Mouse (Mus musculus) hindbrain, postnatal 0 days (tissue): ENCODE measurements at regions not wholly inside any gene's neighbourhood (a gene's known extent, or its start where the extent isn't known, plus 50 kb on each side); places are given as distances from the start of the nearest gene placed in this dataset.

Source experiments
- ATAC-seq: fragments of 200-750 bp; cut with Nextera tagmentation; 2 replicates; pipeline ENCODE4 v1.8.0; 2017; ENCODE audit warnings: mild to moderate bottlenecking, moderate TSS enrichment, moderate library complexity
- DNase-seq: peaks from one replicate; pipeline ENCODE4 v3.0.0-alpha.2; 2015; ENCODE audit warnings: low spot score
- H3K27ac ChIP-seq: fragments of 300-500 bp; sonication (generic); 2 replicates; pipeline ENCODE4 v1.5.1; 2014; ENCODE audit warnings: mild to moderate bottlenecking
- H3K27me3 ChIP-seq: fragments of 300-500 bp; sonication (generic); 2 replicates; pipeline ENCODE4 v1.6.1; 2014; ENCODE audit warnings: low read length, mixed read lengths; ENCODE audit not compliant: insufficient read depth
- H3K36me3 ChIP-seq: fragments of 300-500 bp; sonication (generic); 2 replicates; pipeline ENCODE4 v1.6.1; 2014; ENCODE audit warnings: low read length, mixed read lengths; ENCODE audit not compliant: insufficient read depth
- H3K4me1 ChIP-seq: fragments of 300-500 bp; sonication (generic); 2 replicates; pipeline ENCODE4 v1.6.1; 2014; ENCODE audit warnings: antibody characterized with exemption, low read length, mixed read lengths; ENCODE audit not compliant: insufficient read depth
- H3K4me2 ChIP-seq: fragments of 300-500 bp; sonication (generic); 2 replicates; pipeline ENCODE4 v1.6.1; 2014; ENCODE audit warnings: low read depth, mild to moderate bottlenecking, low read length, moderate library complexity, mixed read lengths
- H3K4me3 ChIP-seq: fragments of 300-500 bp; sonication (generic); 2 replicates; pipeline ENCODE4 v1.5.1; 2014; ENCODE audit warnings: low read length
- H3K9ac ChIP-seq: fragments of 300-500 bp; sonication (generic); replicated peaks from 2 replicates; pipeline ENCODE4 v1.6.1; 2014; ENCODE audit warnings: mild to moderate bottlenecking, low read length, moderate library complexity, mixed read lengths
- H3K9me3 ChIP-seq: fragments of 300-500 bp; sonication (generic); 2 replicates; pipeline ENCODE4 v1.6.1; 2016; ENCODE audit warnings: low read length, mixed read lengths
- CTCF ChIP-seq: IDR thresholded peaks from 2 replicates; pipeline ENCODE4 v1.5.1; 2016; ENCODE audit warnings: antibody characterized with exemption, control low read depth, low read depth
- WGBS: fragments of 180-500 bp; shearing (Covaris S2); extraction: QIAGEN DNeasy Blood & Tissue Kit; methylation state at CpG from one replicate; pipeline ENCODE4 v1.1.7; 2014; 5-methylcytosine and 5-hydroxymethylcytosine counted together

DNA sequence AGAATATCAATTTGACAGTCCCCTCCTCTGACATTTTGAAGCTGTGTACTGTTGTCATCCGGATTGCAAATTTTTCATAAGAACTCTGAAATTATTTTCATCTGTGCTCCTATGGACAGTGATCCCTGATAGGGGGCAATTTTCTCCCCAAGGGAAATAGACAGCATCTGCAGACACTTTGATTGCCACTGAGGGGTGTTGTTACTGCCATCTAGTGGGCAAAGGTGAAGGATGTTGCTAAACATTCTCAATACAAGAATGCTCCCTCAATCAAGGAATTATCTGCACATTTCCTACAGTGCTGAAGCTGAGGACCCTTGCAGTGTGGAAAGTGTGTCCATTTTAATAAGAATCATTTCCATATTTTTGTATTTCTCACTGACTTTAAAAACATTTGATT lies 233.7 kb downstream of the Car8 start:
- Histone ChIP-seq H3K27me3 (no peaks in the 10 kb centered on the region), H3K4me2 (no peak overlapping the region), H3K9me3 (no peaks in the 10 kb centered on the region), H3K9ac (no peak overlapping the region), H3K4me3 (no peak overlapping the region), H3K27ac (no peak overlapping the region), H3K4me1 (no peaks in the 10 kb centered on the region), H3K36me3 (no peaks in the 10 kb centered on the region)
- TF ChIP-seq CTCF: peak; percentile 82
- DNase-seq (peak; percentile 84), ATAC-seq (peak; percentile 53; the same call in 1 of the 2 replicates)
- 15% methylated on average over 1 of the region's 1 CpGs for WGBS

DNA sequence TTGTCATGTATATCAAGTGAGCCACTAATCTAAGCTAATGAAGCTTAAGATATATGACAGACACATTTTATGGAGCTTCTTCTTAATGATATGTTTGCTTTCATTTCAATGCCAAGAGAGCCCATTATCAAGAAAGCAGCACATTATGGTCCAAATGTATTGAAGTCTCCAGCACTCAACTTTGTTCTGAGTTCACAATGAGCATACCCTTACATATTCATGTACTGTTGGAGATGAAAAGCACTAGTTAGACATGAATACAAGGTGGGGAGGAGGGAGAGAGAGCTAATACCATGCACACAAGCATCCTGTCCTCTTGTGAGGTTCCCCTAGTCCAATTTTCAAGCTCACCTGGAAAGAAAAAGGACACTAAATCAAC lies 241.3 kb downstream of the Car8 start:
- ATAC-seq (no peak), DNase-seq (no peak)
- Histone ChIP-seq H3K9ac (no peak overlapping the region), H3K4me2 (no peak overlapping the region), H3K9me3 (no peaks in the 10 kb centered on the region), H3K36me3 (no peaks in the 10 kb centered on the region), H3K27me3 (no peaks in the 10 kb centered on the region), H3K27ac (no peak overlapping the region), H3K4me1 (no peaks in the 10 kb centered on the region), H3K4me3 (no peak overlapping the region)
- TF ChIP-seq CTCF: no peak

GRCm38 (mm10) chr4:7996923-7997574 lies 241.8 kb downstream of the Car8 start:
- Histone ChIP-seq H3K9me3 (no peaks in the 10 kb centered on the region), H3K27me3 (no peaks in the 10 kb centered on the region), H3K27ac (no peak overlapping the region), H3K4me1 (no peaks in the 10 kb centered on the region), H3K9ac (no peak overlapping the region), H3K36me3 (no peaks in the 10 kb centered on the region), H3K4me2 (no peak overlapping the region), H3K4me3 (no peak overlapping the region)
- DNase-seq: no peak
- 24% methylated on average over 6 of the region's 6 CpGs for WGBS
- no peak for TF ChIP-seq CTCF
- no peak for ATAC-seq

DNA sequence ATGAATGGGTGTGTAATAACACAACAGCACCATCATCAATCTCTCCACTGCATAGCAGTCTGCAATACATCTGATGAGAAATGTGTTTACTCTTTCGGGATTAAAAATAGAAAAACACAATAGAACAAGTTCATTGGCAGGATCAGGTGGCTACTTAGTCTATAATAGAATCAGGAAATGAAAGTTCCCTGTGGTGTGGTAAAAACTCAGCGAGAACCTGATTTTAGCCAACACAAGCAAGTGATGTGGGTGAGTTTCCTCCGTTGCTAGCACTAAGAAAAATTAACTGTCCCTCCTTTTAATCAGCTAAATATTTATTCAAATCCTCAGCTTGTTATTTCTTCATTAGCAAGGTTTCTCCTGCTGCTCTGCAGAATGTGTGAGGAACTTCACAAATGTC lies 245.9 kb downstream of the Car8 start:
- no peak for DNase-seq
- no peak for ATAC-seq
- no peak overlapping the region for H3K9ac ChIP-seq
- H3K4me3 ChIP-seq: no peak overlapping the region
- H3K27ac ChIP-seq: no peak overlapping the region
- 61% methylated on average over 3 of the region's 3 CpGs for WGBS
- H3K9me3 ChIP-seq: no peaks in the 10 kb centered on the region
- H3K36me3 ChIP-seq: no peaks in the 10 kb centered on the region
- no peak overlapping the region for H3K4me2 ChIP-seq
- no peak for TF ChIP-seq CTCF
- H3K4me1 ChIP-seq: no peaks in the 10 kb centered on the region
- no peaks in the 10 kb centered on the region for H3K27me3 ChIP-seq

GRCm38 (mm10) chr4:7987781-7988180 lies 251.1 kb downstream of the Car8 start:
- Histone ChIP-seq H3K4me2 (no peak overlapping the region), H3K4me1 (no peaks in the 10 kb centered on the region), H3K36me3 (no peaks in the 10 kb centered on the region), H3K9ac (no peak overlapping the region), H3K27me3 (no peaks in the 10 kb centered on the region), H3K27ac (no peak overlapping the region), H3K9me3 (no peaks in the 10 kb centered on the region), H3K4me3 (no peak overlapping the region)
- DNase-seq (peak; percentile 54), ATAC-seq (no peak)
- peak; percentile 58 for TF ChIP-seq CTCF
- 87% methylated on average over 1 of the region's 1 CpGs for WGBS

DNA sequence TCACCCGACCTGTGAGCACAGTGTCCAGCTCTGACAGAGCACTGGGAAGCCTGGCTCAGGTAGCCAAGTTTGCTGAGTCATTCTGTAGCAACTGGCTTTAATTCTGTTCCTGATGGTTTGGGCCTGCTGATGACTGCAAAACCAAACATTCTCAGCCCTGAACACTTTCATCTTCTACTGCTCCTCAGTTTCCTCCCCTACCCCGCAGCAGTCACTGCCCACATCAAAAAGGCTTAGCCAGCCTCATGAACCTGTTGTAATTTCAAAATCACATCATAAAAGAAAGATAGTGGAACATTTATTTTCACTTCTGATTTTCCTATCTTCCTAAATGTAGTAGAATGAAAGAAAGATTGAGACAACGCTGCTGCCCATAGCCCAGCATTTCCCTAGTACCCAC lies 251.5 kb downstream of the Car8 start:
- H3K4me2 ChIP-seq: no peak overlapping the region
- H3K9me3 ChIP-seq: no peaks in the 10 kb centered on the region
- no peak overlapping the region for H3K9ac ChIP-seq
- no peak for TF ChIP-seq CTCF
- no peaks in the 10 kb centered on the region for H3K36me3 ChIP-seq
- H3K4me1 ChIP-seq: no peaks in the 10 kb centered on the region
- H3K27ac ChIP-seq: no peak overlapping the region
- ATAC-seq (no peak), DNase-seq (no peak)
- H3K4me3 ChIP-seq: no peak overlapping the region
- H3K27me3 ChIP-seq: no peaks in the 10 kb centered on the region
- 84% methylated on average over 3 of the region's 3 CpGs for WGBS

GRCm38 (mm10) chr4:7984814-7985213 lies 254.0 kb downstream of the Car8 start:
- Histone ChIP-seq H3K4me1 (no peaks in the 10 kb centered on the region), H3K9ac (no peak overlapping the region), H3K27ac (no peak overlapping the region), H3K27me3 (no peaks in the 10 kb centered on the region), H3K36me3 (no peaks in the 10 kb centered on the region), H3K4me2 (no peak overlapping the region), H3K4me3 (no peak overlapping the region), H3K9me3 (no peaks in the 10 kb centered on the region)
- ATAC-seq: no peak
- no peak for DNase-seq
- no peak for TF ChIP-seq CTCF
- 78% methylated on average over 6 of the region's 6 CpGs for whole genome bisulfite sequencing
